Mouse (Mus musculus): ENCODE results near the gene Bcat2.

DNA sequence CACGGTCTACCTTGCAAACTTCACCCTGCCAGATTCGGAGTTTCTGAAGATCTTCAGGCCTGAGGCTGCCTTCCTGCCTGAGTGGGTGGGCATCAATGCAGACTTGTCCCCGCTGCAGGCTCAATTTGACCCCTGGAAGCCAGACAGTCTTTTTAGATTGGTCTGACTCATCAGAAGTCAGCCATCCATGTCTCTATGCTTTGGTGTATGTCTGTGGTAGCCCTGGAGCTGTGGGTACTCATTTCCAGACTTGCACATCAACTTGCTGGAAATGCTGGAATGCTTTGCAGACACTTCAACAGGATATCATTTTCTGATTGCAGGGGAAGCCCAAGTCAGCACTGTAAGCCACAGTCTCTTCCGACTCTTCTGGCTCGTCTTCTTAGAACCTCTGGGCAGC lies 49.6 kb downstream of the Bcat2 start:
- TF ChIP-seq CTCF (IDR thresholded peaks at IDR 0.05; ENCODE audit: low read depth, low read length) (no peak), POLR2A (IDR thresholded peaks at IDR 0.05; ENCODE audit: extremely low read depth, insufficient read depth, low read length) (no peak)

Measured in liver, adult 2 months (tissue).